Mouse (Mus musculus) spleen, postnatal 10 days (tissue): Measurements from ENCODE around the gene Mllt11.

ENCODE experiments used
- DNase-seq, 2 experiments: peaks; one replicate each; pipeline ENCODE4 v3.0.0; 2021 to 2022; ENCODE audit warnings: low spot score in 2 of 2

Gene Mllt11

GRCm38 (mm10) chr3:95173256-95173949, 58.6 kb downstream of the Mllt11 start:
- peak; percentile 24 to 32 for DNase-seq

DNA sequence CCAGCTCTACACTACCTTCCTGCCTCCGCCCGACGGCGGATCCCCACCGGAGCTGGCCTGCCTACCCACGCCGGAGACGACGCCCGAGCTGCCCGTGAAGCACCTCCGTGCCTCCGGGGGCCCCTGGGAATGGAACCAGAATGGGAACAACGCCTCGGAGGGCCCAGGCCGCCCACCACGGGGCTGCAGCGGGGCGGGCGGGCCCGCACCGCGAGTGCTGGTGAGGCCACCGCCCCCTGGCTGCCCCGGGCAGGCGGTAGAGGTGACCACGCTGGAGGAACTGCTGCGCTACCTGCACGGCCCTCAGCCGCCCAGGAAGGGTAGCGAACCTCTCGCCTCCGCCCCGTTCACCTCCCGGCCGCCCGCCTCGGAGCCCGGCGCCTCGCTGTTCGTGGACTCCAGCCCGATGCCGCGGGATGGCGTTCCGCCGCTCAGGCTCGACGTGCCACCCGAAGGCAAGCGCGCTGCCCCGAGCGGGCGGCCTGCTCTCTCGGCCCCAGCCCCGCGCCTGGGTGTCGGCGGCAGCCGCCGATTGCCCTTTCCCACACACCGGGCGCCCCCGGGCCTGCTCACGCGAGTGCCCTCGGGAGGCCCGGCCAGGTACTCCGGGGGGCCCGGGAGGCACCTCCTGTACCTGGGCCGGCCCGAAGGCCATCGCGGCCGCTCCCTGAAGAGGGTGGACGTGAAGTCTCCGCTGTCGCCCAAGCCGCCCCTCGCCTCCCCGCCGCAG, 59.3 kb downstream of the Mllt11 start:
- DNase-seq, result peak in 1 of 2 experiments; percentile 23

DNA sequence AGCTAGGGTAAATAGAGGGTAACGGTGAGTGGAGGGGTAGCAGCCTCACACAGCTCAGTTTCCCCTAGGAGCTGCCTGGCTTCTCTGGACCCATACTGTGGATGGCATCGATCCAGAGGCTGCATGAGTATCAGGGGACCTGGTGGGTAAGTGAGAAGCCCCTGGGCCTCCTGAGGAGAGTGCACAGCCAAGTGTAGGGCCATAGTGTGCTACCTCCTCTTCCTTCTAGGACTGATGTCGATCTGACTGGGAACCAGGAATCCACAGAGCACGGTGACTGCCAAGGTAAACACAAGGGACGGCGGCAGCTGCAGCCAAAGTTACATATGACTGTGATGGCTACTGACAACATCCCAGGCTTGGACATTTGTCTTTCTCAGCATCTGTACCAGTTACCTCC, 60.9 kb downstream of the Mllt11 start:
- no peak for DNase-seq

- no peak for DNase-seq
These were observed 62.0 kb downstream of the Mllt11 start for GRCm38 (mm10) chr3:95169996-95170395.
